Mouse (Mus musculus) embryonic facial prominence, embryonic 13.5 days (tissue): ENCODE measurements at regions not wholly inside any gene's neighbourhood (a gene's known extent, or its start where the extent isn't known, plus 50 kb on each side); places are given as distances from the start of the nearest gene placed in this dataset.

Source experiments
- ATAC-seq: fragments of 200-750 bp; cut with Nextera tagmentation; 2 replicates; pipeline ENCODE4 v1.8.0; 2017; ENCODE audit warnings: low read depth; ENCODE audit not compliant: insufficient number of reproducible peaks, insufficient read depth, low FRiP score, low TSS enrichment
- H3K27ac ChIP-seq: fragments of 300-500 bp; sonication (generic); 2 replicates; pipeline ENCODE4 v1.5.1; 2015; ENCODE audit warnings: moderate library complexity, mild to moderate bottlenecking, inconsistent platforms
- H3K27me3 ChIP-seq: fragments of 300-500 bp; sonication (generic); 2 replicates; pipeline ENCODE4 v1.6.1; 2015; ENCODE audit warnings: mild to moderate bottlenecking, inconsistent platforms
- H3K36me3 ChIP-seq: fragments of 300-500 bp; sonication (generic); 2 replicates; pipeline ENCODE4 v1.6.1; 2015; ENCODE audit warnings: mild to moderate bottlenecking, inconsistent platforms
- H3K4me1 ChIP-seq: fragments of 300-500 bp; sonication (generic); 2 replicates; pipeline ENCODE4 v1.6.1; 2015; ENCODE audit warnings: inconsistent platforms
- H3K4me2 ChIP-seq: fragments of 300-500 bp; sonication (generic); 2 replicates; pipeline ENCODE4 v1.6.1; 2015; ENCODE audit warnings: moderate library complexity, mild to moderate bottlenecking, inconsistent platforms
- H3K4me3 ChIP-seq: fragments of 300-500 bp; sonication (generic); 2 replicates; pipeline ENCODE4 v1.5.1; 2015; ENCODE audit warnings: mild to moderate bottlenecking, inconsistent platforms
- H3K9ac ChIP-seq: fragments of 300-500 bp; sonication (generic); 2 replicates; pipeline ENCODE4 v1.6.1; 2015; ENCODE audit warnings: mild to moderate bottlenecking, inconsistent platforms
- H3K9me3 ChIP-seq: fragments of 300-500 bp; sonication (generic); 2 replicates; pipeline ENCODE4 v1.6.1; 2016; ENCODE audit warnings: inconsistent platforms
- WGBS: fragments of 180-500 bp; shearing (Covaris S2); methylation state at CpG from one replicate; pipeline ENCODE4 v1.1.7; 2015; ENCODE audit warnings: mixed read lengths; 5-methylcytosine and 5-hydroxymethylcytosine counted together

DNA sequence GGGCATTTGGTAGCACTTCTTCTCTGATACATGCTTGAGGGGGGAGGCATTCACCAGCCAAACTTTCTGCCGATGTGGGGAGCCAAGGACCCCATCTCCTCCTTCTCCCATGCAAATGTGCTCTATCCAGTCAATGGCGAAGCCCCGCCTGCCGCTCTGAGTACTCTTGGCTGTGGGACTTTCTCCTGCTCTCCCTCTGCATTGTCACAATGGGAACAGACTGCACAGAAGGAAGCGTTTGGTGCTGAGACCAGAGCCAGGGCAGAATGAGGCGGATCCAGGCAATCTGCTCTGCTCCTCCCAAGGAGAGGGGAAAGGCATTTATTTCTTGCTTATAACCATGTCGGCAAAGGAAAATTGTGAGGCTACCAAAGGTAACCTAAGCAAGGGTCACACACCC lies 123.1 kb downstream of the Sec61b start:
- peaks cover 16% of the 10 kb centered on the region for H3K4me1 ChIP-seq
- H3K27me3 ChIP-seq: no peaks in the 10 kb centered on the region
- no peaks in the 10 kb centered on the region for H3K36me3 ChIP-seq
- no peaks in the 10 kb centered on the region for H3K9me3 ChIP-seq
- no peak for ATAC-seq
- H3K9ac ChIP-seq: no peak overlapping the region
- no peak overlapping the region for H3K27ac ChIP-seq
- no peak overlapping the region for H3K4me3 ChIP-seq
- 67% methylated on average over 7 of the region's 7 CpGs for WGBS
- H3K4me2 ChIP-seq: no peak overlapping the region

DNA sequence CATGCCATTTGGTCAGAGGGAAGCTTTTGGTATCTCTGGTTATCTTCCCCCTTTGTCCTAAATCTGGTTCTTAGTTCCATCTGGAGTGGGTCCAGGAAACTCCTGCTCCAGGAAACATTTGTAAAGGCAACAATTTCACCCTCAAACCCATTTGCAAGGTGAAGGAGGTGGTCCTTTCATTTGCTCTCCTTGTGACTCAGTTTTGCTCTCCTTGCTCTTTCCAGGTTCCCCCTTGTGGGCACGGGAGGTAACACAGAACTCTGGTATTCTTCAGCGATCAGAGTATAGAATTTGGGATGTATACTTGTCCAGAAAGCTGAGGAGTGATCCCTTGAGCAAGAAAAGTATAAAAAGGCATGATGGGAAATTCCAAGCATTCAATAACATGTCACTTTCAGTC lies 123.8 kb downstream of the Sec61b start:
- no peaks in the 10 kb centered on the region for H3K9me3 ChIP-seq
- ATAC-seq: no peak
- H3K9ac ChIP-seq: no peak overlapping the region
- no peaks in the 10 kb centered on the region for H3K36me3 ChIP-seq
- 35% methylated on average over 2 of the region's 2 CpGs for WGBS
- no peak overlapping the region for H3K4me2 ChIP-seq
- no peaks in the 10 kb centered on the region for H3K27me3 ChIP-seq
- H3K4me1 ChIP-seq: peaks cover 22% of the 10 kb centered on the region
- H3K4me3 ChIP-seq: no peak overlapping the region
- H3K27ac ChIP-seq: no peak overlapping the region

DNA sequence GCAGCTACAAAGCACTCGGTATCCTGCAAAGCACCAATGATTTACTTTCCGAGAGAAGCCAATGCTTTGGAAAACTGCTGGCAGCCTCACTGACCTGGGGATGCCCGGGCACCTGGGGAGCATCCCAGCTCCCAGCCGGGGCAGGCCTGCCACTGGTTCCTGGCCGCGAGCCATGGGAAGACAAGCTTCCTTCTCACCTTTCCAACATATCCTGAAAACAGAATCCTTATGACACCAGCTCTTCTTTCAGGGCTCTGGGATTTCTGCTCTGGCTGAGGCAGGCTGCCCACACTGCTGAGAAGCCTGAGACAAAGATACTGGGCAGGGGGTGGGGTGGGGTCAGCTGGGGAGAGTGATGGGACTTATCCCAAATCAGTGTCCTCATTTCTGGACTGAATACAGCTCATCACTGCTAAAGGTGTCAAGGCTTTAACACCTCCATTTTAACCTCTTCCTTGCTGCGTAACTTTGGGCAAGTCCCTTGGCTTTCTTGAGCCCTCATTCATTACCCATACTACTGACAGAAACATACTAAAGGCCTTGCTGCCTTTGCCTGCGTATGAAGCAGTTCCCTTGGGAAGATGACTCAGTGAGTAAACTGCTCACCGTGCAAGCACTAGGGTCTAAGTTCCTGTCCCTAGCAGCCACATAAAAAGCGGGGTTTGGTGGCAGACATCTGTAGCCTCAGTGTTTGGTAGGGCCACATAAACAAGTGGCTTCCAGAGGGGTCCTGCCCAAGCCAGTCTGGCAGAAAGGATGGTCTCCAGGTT lies 127.0 kb downstream of the Sec61b start:
- WGBS: 71% methylated on average over 10 of the region's 10 CpGs
- no peak overlapping the region for H3K27ac ChIP-seq

DNA sequence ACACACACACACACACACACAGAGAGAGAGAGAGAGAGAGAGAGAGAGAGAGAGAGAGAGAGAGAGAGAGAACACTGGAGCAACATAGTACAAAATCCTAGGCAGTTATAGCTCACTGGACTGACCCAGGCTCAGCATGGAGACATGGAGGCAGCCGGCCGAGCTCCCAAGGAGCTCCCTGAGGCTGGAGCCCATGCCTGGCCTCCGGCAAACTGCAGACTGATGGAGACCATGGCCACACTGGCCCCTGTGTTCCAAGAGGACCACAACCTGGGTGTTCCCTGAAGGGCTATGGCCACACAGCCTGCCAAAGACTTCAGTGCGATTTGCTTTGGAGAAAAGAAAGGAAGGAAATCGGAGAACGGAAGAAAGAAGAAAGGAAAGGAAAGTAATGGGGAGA lies 128.9 kb downstream of the Sec61b start:
- ATAC-seq: no peak
- Histone ChIP-seq H3K9ac (peak overlapping the region; percentile 57), H3K4me2 (peak overlapping the region; percentile 63), H3K27me3 (no peaks in the 10 kb centered on the region), H3K27ac (peak overlapping the region; percentile 87), H3K4me1 (peaks cover 39% of the 10 kb centered on the region), H3K4me3 (peak overlapping the region; percentile 38), H3K36me3 (no peaks in the 10 kb centered on the region), H3K9me3 (no peaks in the 10 kb centered on the region)
- 15% methylated on average over 6 of the region's 6 CpGs for WGBS

More for the DNA sequence above, 127.0 kb downstream of the Sec61b start:
- H3K4me3 ChIP-seq: no peak overlapping the region
- no peak overlapping the region for H3K9ac ChIP-seq
- ATAC-seq: no peak
- H3K4me1 ChIP-seq: peaks cover 34% of the 10 kb centered on the region
- H3K27me3 ChIP-seq: no peaks in the 10 kb centered on the region
- no peak overlapping the region for H3K4me2 ChIP-seq
- H3K9me3 ChIP-seq: no peaks in the 10 kb centered on the region
- H3K36me3 ChIP-seq: no peaks in the 10 kb centered on the region

DNA sequence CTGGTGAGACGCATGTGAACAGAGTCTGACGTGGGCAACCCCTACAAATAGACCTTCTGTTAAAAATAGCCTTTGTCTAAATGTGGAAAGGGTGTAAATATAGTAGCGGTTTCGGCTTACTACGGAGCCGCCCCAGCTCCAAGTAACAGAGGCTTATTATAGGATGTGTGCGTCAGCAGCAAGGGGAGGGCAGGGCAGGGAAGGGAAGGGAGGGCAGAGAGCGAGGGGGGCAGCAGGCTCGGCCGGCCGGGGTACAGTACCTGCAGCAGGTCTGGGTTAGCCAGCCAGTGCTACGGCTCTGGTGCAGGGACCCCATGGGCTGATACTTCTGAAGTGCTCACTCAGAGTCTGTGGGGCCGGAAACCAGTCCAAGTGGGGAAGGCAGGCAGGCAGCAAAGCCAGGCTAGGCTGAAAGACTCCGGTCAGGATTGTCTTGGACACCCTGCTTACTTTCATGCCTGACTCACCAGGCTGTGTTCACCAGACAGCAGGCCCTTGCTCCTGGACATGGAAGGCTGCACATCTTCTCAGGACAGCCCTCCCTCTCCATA lies 129.5 kb downstream of the Sec61b start:
- Histone ChIP-seq H3K27me3 (no peaks in the 10 kb centered on the region), H3K4me1 (peaks cover 45% of the 10 kb centered on the region), H3K36me3 (no peaks in the 10 kb centered on the region), H3K27ac (peak overlapping the region; percentile 87), H3K9ac (peak overlapping the region; percentile 57), H3K9me3 (no peaks in the 10 kb centered on the region), H3K4me3 (peak overlapping the region; percentile 38), H3K4me2 (peak overlapping the region; percentile 63)
- 8% methylated on average over 14 of the region's 14 CpGs for WGBS
- ATAC-seq: peak; percentile 79

DNA sequence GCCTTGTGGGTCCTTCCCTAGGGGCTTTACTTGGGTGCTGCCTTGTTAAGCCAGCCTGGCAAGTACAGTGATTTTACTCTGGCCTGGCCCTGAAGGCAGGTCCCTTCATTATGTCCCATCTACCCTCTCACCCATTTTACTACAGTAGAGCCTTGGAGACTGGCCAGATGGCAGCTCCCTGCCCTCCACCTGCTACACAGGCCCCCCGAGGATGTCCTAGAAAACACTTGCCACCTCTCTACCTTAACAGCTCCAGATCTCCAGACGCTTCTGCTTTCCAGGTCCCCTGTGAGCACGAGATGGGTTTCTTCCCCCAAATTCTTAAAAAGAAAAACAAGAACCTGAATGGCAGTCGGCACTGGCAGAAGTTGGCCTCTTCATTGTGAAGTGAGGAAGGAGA lies 131.2 kb downstream of the Sec61b start:
- H3K4me3 ChIP-seq: no peak overlapping the region
- no peak overlapping the region for H3K4me2 ChIP-seq
- no peak overlapping the region for H3K27ac ChIP-seq
- H3K27me3 ChIP-seq: no peaks in the 10 kb centered on the region
- H3K9ac ChIP-seq: no peak overlapping the region
- no peak for ATAC-seq
- peaks cover 49% of the 10 kb centered on the region for H3K4me1 ChIP-seq
- 78% methylated on average over 4 of the region's 4 CpGs for WGBS
- H3K36me3 ChIP-seq: no peaks in the 10 kb centered on the region
- no peaks in the 10 kb centered on the region for H3K9me3 ChIP-seq

DNA sequence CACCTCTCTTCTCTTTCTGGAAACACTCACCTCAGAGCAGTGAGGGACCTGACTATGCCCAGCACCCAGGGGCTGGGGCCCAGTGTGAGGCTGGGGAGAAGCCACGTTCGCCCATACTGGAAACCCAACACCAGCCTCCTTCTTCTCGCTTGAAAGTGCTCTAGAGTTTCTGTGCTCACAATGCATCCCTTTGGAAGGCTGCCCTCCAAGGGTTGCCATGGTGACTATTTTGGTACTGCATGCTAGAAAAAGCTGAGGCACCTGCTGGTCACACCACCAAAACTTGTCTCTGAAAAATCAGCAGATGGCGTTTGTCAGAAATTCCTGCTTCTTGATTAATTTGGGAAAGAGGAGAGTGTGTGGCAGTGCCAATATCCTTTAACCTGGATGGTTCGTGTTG lies 134.2 kb downstream of the Sec61b start:
- Histone ChIP-seq H3K9ac (no peak overlapping the region), H3K4me3 (no peak overlapping the region), H3K27ac (no peak overlapping the region), H3K9me3 (no peaks in the 10 kb centered on the region), H3K4me1 (peaks cover 29% of the 10 kb centered on the region), H3K4me2 (no peak overlapping the region), H3K27me3 (no peaks in the 10 kb centered on the region), H3K36me3 (no peaks in the 10 kb centered on the region)
- 39% methylated on average over 5 of the region's 5 CpGs for WGBS
- no peak for ATAC-seq

DNA sequence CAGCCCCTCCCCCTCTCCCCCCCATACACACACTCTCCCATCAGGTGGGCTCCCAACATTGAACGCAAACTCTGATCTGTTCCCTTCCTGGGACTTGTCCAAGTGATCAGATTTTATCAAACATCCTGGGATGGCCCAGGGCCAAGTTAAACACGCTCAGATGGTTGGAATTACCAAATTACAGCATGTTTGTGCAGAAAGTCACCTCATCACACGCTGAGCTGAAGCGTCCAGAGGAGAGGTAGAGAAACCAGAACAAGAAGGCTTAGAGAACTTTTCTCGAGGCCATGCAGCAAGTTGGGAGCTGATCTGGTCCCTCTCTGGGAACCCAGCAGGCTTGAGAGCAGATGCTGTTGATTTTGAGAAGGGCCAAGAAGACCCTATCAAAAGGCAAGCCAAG lies 136.5 kb downstream of the Sec61b start:
- no peak overlapping the region for H3K4me2 ChIP-seq
- H3K9ac ChIP-seq: no peak overlapping the region
- no peaks in the 10 kb centered on the region for H3K36me3 ChIP-seq
- H3K4me1 ChIP-seq: peaks cover 21% of the 10 kb centered on the region
- H3K4me3 ChIP-seq: no peak overlapping the region
- WGBS: 27% methylated on average over 5 of the region's 5 CpGs
- H3K9me3 ChIP-seq: no peaks in the 10 kb centered on the region
- H3K27ac ChIP-seq: peak overlapping the region; percentile 55; the same call in 1 of the 2 replicates
- ATAC-seq: peak; percentile 43; the same call in 1 of the 2 replicates
- H3K27me3 ChIP-seq: no peaks in the 10 kb centered on the region

DNA sequence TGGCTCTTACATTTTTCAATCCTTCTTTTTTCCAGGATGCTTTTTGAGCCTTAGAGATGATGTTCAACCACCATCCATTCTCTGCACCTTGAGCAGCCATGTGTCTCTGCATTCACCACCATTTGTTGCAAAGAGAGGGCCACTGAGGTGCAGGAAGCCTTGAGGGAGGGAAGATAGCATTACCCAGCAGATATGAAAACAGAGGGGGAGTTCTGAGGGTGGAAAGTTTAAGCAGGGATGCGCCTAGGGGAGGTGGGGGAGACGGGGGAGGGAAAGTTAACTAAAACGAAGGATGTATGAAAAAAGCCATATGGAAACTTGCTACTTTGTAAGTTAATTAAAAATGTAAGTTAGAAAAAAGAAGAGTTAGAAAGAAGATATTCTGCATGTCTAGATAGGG lies 142.1 kb downstream of the Sec61b start:
- Histone ChIP-seq H3K9me3 (no peaks in the 10 kb centered on the region), H3K9ac (no peak overlapping the region), H3K4me1 (no peaks in the 10 kb centered on the region), H3K4me2 (no peak overlapping the region), H3K4me3 (no peak overlapping the region), H3K27ac (no peak overlapping the region), H3K36me3 (no peaks in the 10 kb centered on the region), H3K27me3 (no peaks in the 10 kb centered on the region)
- WGBS: 78% methylated on average over 3 of the region's 3 CpGs
- no peak for ATAC-seq

DNA sequence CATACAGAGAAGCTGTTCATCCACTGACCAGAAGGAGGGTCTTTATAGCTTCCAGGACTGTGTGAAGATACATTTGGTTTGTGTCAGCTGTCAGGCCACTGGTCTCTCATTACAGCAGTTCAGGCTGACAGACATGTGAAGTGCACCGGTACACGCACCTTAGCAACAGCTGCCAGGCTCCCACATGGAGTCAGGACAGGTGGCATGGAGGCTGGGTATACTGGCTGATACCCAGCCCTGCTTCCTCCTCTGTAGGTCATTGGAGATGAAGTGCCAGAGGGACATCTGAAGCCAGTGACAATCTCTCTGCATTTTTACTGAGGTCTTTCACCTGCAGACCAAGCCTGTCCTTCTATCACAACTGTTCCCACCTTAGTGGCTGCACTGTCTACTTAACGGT lies 146.2 kb downstream of the Sec61b start:
- no peak overlapping the region for H3K4me3 ChIP-seq
- H3K9me3 ChIP-seq: no peaks in the 10 kb centered on the region
- no peak overlapping the region for H3K4me2 ChIP-seq
- no peaks in the 10 kb centered on the region for H3K27me3 ChIP-seq
- H3K9ac ChIP-seq: no peak overlapping the region
- H3K4me1 ChIP-seq: no peaks in the 10 kb centered on the region
- H3K27ac ChIP-seq: no peak overlapping the region
- H3K36me3 ChIP-seq: no peaks in the 10 kb centered on the region
- WGBS: 84% methylated on average over 3 of the region's 3 CpGs
- ATAC-seq: no peak

DNA sequence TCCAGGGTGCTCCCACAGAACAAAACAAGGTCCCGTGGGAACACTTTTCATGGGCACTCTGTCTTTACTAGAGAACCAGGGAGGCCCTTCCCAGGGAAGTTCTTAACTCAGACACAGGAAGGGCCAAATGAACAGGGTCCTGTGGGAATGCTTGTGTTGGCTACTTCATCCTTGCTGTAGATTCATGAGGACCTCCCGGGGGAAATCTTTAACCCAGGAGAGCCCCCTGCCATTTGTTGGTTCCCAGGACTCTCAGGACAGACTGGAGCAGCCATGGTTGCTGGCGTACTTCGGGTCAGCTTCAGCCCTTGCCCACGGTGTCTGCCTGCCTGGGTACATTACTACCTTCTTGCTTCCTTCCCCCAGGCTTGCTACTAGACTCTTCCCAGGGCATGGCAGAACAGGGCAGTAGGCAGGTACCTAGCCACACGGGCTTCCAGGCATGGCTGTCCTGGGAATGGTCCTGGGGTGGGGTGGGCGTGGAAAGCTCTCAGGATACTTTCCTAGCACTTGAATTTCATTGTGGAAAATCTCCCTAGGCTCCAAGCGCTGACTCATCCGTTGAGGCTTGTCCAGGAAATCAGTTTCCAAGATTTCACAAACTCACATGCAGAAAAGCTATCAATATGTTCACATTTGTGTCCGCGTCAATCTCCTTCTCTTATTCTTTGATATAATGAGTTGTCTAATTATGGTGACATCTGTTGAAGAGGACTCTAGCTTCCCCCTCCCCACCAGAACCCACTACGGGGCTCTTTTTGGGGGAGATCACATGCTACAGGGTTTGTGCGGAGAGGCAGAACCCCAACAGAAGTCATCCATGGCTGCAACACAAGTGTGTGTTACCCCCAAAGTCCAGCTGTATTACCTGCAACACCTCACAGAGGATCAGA lies 148.6 kb downstream of the Sec61b start:
- Histone ChIP-seq H3K9me3 (no peaks in the 10 kb centered on the region), H3K27ac (no peak overlapping the region), H3K4me2 (no peak overlapping the region), H3K4me1 (no peaks in the 10 kb centered on the region), H3K36me3 (no peaks in the 10 kb centered on the region), H3K9ac (no peak overlapping the region), H3K27me3 (no peaks in the 10 kb centered on the region), H3K4me3 (no peak overlapping the region)
- WGBS: 87% methylated on average over 13 of the region's 13 CpGs
- ATAC-seq: no peak
